Mouse (Mus musculus) kidney, embryonic 14.5 days (tissue): ENCODE measurements around the gene Iqcc. TPM values are rescaled to one million over a fixed set of nuclear protein-coding genes. Genes with fewer than 3 reads are reported as not detected.
A peak's percentile ranks its signal among the peaks of the same experiment; 100 is the strongest.

Experiments
- ATAC-seq: fragments of 200-750 bp; cut with Nextera tagmentation; 2 replicates; pipeline ENCODE4 v1.8.0; 2017; ENCODE audit warnings: moderate number of reproducible peaks, mild to moderate bottlenecking, moderate TSS enrichment, moderate library complexity; ENCODE audit not compliant: low FRiP score, low TSS enrichment
- H3K27ac ChIP-seq: fragments of 300-500 bp; sonication (generic); 2 replicates; pipeline ENCODE4 v1.5.1; 2014; ENCODE audit warnings: low read depth, mild to moderate bottlenecking, low read length, moderate library complexity, mixed read lengths
- H3K27me3 ChIP-seq: fragments of 300-500 bp; sonication (generic); 2 replicates; pipeline ENCODE4 v1.6.1; 2014; ENCODE audit warnings: mild to moderate bottlenecking, low read length; ENCODE audit not compliant: control insufficient read depth, insufficient read depth
- H3K36me3 ChIP-seq: fragments of 300-500 bp; sonication (generic); 2 replicates; pipeline ENCODE4 v1.6.1; 2014; ENCODE audit warnings: low read length, mixed read lengths; ENCODE audit not compliant: control insufficient read depth, insufficient read depth
- H3K4me1 ChIP-seq: fragments of 300-500 bp; sonication (generic); 2 replicates; pipeline ENCODE4 v1.6.1; 2014; ENCODE audit warnings: low read length, mixed read lengths; ENCODE audit not compliant: control insufficient read depth, insufficient read depth
- H3K4me2 ChIP-seq: fragments of 300-500 bp; sonication (generic); replicated peaks from 2 replicates; pipeline ENCODE4 v1.6.1; 2014; ENCODE audit warnings: low read depth, mild to moderate bottlenecking, low read length
- H3K4me3 ChIP-seq: fragments of 300-500 bp; sonication (generic); 2 replicates; pipeline ENCODE4 v1.5.1; 2014; ENCODE audit warnings: mild to moderate bottlenecking, low read length
- H3K9ac ChIP-seq: fragments of 300-500 bp; sonication (generic); 2 replicates; pipeline ENCODE4 v1.6.1; 2014; ENCODE audit warnings: low read depth, mild to moderate bottlenecking, low read length, moderate library complexity
- H3K9me3 ChIP-seq: fragments of 300-500 bp; sonication (generic); 2 replicates; pipeline ENCODE4 v1.6.1; 2016; ENCODE audit warnings: low read length; ENCODE audit not compliant: control insufficient read depth
- WGBS: fragments of 180-500 bp; shearing (Covaris S2); extraction: QIAGEN DNeasy Blood & Tissue Kit; methylation state at CpG from one replicate; pipeline ENCODE4 v1.1.7; 2014; 5-methylcytosine and 5-hydroxymethylcytosine counted together
- polyA plus RNA-seq: library from polyadenylated mRNA; unstranded; fragments of >200 nt; fragmentation: Nextera tagmentation; extraction: Ambion mirVana; gene quantifications from 2 replicates; pipeline ENCODE4 v1.2.1, GENCODE M21; 2014

The Iqcc gene
- polyA plus RNA-seq, 1 experiment from 2014 or later: 30.1 TPM

DNA sequence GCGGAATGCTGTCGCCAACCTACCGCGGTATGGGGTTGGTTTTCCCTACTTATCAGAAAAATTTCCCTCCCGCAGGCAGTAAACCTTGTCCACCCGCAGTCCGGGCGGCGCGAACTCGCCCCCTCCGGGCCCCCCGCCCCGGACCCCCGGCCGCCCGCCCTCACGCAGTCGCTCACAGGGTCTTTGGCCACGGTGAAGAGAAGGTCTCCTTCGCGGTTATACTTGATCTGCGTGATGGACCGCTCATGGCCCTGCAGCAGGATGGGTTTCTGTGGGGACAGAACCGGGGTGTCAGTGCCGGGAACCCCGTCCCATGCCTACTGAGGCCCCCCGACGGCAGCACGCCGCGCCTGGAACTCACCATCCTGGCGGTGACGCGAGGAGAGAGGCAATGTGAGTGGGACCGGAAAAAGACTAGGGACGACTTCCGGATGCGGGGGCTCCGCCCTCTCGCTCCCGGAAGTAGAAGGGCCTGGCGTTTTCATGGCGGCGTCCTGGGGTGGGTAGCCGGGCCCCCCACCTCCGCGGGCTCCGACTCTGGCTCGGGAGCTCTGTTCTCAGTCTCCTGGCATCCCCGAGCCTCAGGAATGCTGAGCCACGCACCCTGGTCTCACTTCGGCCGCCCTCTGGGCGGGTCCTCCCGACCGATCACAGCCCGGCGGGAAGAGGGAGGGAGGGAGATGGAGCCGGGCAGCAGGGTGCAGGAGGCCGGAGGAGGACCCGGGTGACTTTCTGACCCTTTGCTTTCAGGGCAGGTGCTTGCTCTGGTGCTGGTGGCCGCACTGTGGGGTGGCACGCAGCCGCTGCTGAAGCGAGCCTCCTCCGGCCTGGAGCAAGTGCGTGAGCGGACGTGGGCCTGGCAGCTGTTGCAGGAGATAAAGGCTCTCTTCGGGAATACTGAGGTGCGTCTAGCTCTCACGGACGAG is 18.4 kb downstream of the Iqcc start, which contains the start of the genes Eif3i and Tmem234:
TSS of gene Eif3i (minus strand) at position 416 of the 926 bp plus-strand sequence.
TSS of gene Tmem234 (plus strand) at position 436 of the 926 bp plus-strand sequence.
- Histone ChIP-seq H3K36me3 (peaks cover 47% of the 10 kb centered on the region), H3K4me2 (peak within 1 kb of the TSS; percentile 92), H3K27me3 (no peaks in the 10 kb centered on the region), H3K9me3 (no peaks in the 10 kb centered on the region), H3K4me1 (peaks cover 18% of the 10 kb centered on the region), H3K4me3 (peak within 1 kb of the TSS; percentile 100), H3K27ac (peak within 1 kb of the TSS; percentile 71), H3K9ac (peak within 1 kb of the TSS; percentile 92)
- WGBS: under 1% methylated on average over 63 of the region's 74 CpGs
- peak; percentile 85 for ATAC-seq

DNA sequence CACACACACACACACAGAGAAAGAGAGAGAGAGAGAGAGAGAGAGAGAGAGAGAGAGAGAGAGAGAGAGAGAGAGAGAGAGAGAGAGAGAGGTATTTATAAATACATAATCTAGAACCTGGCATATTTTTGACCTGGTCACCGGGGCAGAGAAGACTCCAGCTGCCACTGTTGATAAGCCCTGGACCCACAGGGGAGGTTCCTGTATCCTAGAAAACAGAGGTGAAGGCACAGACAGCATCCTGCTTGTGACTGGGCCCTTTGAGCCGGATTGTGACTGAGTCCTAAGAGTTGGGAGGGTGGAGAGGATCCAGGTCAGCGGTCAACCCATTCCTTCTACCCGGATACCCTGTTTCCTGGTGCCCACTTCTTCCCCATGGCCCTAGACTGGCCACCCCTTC is 30.0 kb downstream of the Iqcc start:
- Histone ChIP-seq H3K4me2 (no peak overlapping the region), H3K9me3 (no peaks in the 10 kb centered on the region), H3K4me1 (peaks cover 8% of the 10 kb centered on the region), H3K27ac (no peak overlapping the region), H3K36me3 (peaks cover 34% of the 10 kb centered on the region), H3K4me3 (no peak overlapping the region), H3K27me3 (no peaks in the 10 kb centered on the region), H3K9ac (no peak overlapping the region)
- ATAC-seq: no peak
- WGBS: 79% methylated on average over 4 of the region's 4 CpGs

DNA sequence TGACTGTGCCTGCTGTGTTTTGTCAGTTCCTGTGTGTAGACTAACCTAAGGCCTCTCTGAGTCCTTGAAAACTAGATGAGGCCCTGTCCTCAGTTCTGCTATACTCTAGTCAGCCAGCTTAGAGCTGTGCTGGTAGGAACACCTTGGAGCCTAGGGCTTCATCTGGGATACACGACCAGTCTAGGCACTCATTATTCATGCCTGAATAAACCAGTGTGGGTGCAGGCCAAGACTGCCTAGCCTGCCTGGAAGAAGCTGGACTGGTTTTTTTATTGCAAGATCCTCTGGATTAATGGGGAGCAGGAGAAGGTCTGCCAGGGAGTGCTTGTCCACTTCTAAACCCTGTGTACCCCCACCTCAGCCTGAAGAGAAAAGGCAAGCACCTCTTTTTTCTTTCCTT is 32.0 kb downstream of the Iqcc start:
- Histone ChIP-seq H3K4me3 (no peak overlapping the region), H3K27ac (peak overlapping the region; percentile 24; the same call in 1 of the 2 replicates), H3K9me3 (no peaks in the 10 kb centered on the region), H3K4me2 (no peak overlapping the region), H3K36me3 (peaks cover 15% of the 10 kb centered on the region), H3K4me1 (peaks cover 8% of the 10 kb centered on the region), H3K9ac (no peak overlapping the region; the same call in 1 of the 2 replicates), H3K27me3 (no peaks in the 10 kb centered on the region)
- no peak for ATAC-seq
- 23% methylated on average over 1 of the region's 1 CpGs for WGBS

DNA sequence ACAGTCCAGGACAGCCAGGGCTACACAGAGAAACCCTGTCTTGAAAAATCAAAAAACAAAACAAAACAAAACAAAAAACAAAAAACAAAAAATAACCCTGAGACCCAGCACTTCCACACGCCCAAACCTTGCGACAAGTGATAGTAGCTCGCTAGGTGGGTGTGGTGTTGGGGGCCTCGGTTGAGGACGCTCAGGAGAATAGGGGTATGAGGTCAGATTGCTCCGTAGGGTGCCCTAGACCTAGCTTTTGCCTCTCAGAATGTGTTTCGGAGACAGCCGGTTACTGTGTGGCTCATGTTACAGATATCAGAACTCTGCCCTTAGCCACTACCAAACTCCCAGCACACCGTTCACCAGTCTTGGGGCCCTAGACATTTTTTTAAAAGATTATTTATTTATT is 33.1 kb downstream of the Iqcc start:
- H3K4me3 ChIP-seq: peak overlapping the region; percentile 41; the same call in 1 of the 2 replicates
- ATAC-seq: no peak

DNA sequence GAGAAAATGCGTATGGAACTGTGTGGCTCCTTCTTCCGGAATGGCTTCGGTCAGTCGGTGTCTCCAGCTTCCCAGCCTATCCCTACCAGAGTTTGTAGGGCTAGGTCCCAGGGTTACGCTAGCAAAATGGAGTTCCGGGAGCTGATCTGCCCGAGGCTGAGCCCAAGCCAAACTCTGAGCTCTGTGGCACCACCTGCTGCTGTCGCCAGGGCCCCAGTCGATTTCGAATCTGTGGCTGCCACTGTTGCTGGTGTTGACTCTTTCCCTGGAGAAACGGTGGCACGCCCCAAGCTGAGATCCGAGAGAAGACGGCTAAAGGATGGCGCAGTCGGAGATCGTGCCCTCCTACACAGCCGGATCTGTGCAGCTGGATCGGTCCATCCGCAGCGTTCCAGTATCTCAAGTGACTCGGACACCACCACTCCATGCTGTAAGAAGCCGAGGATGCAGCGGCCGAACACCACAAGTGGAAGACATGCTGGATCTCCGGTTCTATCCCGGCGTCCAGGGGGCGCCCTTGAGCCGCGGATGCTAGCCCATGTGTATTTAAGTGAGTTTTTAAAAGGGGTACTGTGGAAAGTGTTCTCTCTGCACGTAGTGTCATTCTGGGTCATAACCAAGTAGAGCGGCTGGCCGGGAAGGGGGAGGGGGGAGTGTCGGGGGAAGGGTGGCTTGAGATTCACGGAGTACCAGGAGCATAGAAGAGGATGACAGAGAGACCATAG is 33.9 kb downstream of the Iqcc start:
- H3K4me1 ChIP-seq: peaks cover 12% of the 10 kb centered on the region
- no peaks in the 10 kb centered on the region for H3K36me3 ChIP-seq
- H3K4me3 ChIP-seq: peak overlapping the region; percentile 41
- H3K4me2 ChIP-seq: peak overlapping the region; percentile 68
- H3K9me3 ChIP-seq: no peaks in the 10 kb centered on the region
- WGBS: 1% methylated on average over 36 of the region's 36 CpGs
- H3K27ac ChIP-seq: peak overlapping the region; percentile 53; the same call in 1 of the 2 replicates
- peak; percentile 78 for ATAC-seq
- no peaks in the 10 kb centered on the region for H3K27me3 ChIP-seq
- peak overlapping the region; percentile 53 for H3K9ac ChIP-seq

More for the DNA sequence above, 33.1 kb downstream of the Iqcc start:
- 67% methylated on average over 9 of the region's 9 CpGs for WGBS
- no peaks in the 10 kb centered on the region for H3K27me3 ChIP-seq
- H3K9me3 ChIP-seq: no peaks in the 10 kb centered on the region
- peaks cover 12% of the 10 kb centered on the region for H3K4me1 ChIP-seq
- peak overlapping the region; percentile 68; the same call in 1 of the 2 replicates for H3K4me2 ChIP-seq
- H3K27ac ChIP-seq: no peak overlapping the region
- no peak overlapping the region for H3K9ac ChIP-seq
- H3K36me3 ChIP-seq: peaks cover 3% of the 10 kb centered on the region; the same call in 1 of the 2 replicates

DNA sequence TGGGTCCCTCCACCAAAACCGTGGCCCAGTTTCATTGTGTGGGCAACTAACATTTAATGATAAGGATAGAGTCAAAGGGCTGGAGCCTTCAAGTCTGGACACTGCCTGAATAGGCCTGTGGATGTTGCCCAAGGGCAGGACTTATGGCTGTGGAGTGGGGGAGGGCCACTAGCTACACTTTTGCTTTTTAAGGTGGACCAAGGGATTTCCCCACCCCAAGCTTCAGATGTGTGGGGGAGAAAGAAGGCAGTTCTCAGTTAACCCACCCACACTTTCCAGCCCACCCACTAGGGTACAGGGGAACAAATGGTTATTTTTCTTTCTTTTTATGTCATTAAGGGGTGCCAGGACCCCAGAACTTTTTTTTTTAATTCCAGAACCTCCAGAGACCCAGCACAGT is 34.5 kb downstream of the Iqcc start:
- H3K9ac ChIP-seq: no peak overlapping the region
- no peaks in the 10 kb centered on the region for H3K9me3 ChIP-seq
- H3K36me3 ChIP-seq: no peaks in the 10 kb centered on the region
- peaks cover 12% of the 10 kb centered on the region for H3K4me1 ChIP-seq
- no peak for ATAC-seq
- peak overlapping the region; percentile 53; the same call in 1 of the 2 replicates for H3K27ac ChIP-seq
- no peaks in the 10 kb centered on the region for H3K27me3 ChIP-seq
- peak overlapping the region; percentile 41; the same call in 1 of the 2 replicates for H3K4me3 ChIP-seq
- 70% methylated on average over 1 of the region's 1 CpGs for WGBS
- H3K4me2 ChIP-seq: peak overlapping the region; percentile 68

DNA sequence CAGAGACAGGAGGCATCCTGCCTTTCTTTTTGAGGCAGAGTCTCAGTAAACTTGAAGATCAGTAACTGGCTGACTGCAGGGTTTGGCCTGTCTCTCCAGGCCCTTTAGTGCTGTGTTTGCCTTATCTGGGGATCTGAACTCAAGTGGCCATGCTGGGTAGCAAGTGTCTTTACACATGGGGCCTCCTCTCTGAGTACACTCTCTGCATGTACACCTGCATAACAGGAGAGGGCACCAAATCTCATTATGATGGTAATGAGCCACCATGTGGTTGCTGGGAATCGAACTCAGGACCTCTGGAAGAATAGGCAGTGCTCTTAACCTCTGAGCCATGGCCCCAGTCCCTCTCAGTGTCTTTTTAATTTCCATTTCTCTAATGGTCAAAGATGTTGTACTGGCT is 36.6 kb downstream of the Iqcc start:
- Histone ChIP-seq H3K4me2 (no peak overlapping the region), H3K9me3 (no peaks in the 10 kb centered on the region), H3K27ac (no peak overlapping the region), H3K36me3 (no peaks in the 10 kb centered on the region), H3K27me3 (no peaks in the 10 kb centered on the region), H3K9ac (no peak overlapping the region), H3K4me3 (no peak overlapping the region), H3K4me1 (peaks cover 12% of the 10 kb centered on the region)
- no peak for ATAC-seq
- WGBS: 82% methylated on average over 1 of the region's 1 CpGs

DNA sequence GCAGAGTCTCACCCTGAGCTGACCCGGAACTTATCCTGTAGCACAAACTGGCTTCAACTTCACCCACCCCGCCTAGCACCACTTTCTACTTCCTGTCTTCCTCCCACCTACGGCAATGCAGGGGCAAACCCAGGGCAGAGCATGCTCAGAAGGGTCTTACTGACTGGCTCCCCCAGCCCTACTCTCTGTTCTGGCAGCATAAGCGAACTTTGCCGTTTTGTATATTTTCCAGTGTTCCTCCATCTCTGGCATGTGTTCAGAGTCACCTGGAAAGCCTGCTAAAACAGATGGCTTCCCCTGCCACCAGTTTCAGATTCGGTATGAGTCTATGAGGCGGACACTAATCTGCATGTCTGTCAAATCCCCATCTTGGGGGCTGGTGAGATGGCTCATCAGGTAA is 38.6 kb downstream of the Iqcc start:
- WGBS: 62% methylated on average over 7 of the region's 7 CpGs
- H3K4me3 ChIP-seq: no peak overlapping the region
- no peaks in the 10 kb centered on the region for H3K9me3 ChIP-seq
- H3K9ac ChIP-seq: no peak overlapping the region
- no peak overlapping the region for H3K27ac ChIP-seq
- no peak for ATAC-seq
- peaks cover 14% of the 10 kb centered on the region for H3K4me1 ChIP-seq
- no peaks in the 10 kb centered on the region for H3K36me3 ChIP-seq
- no peak overlapping the region for H3K4me2 ChIP-seq
- H3K27me3 ChIP-seq: no peaks in the 10 kb centered on the region
